Mouse (Mus musculus): ENCODE data around the gene Trim2.

The Trim2 gene

DNA sequence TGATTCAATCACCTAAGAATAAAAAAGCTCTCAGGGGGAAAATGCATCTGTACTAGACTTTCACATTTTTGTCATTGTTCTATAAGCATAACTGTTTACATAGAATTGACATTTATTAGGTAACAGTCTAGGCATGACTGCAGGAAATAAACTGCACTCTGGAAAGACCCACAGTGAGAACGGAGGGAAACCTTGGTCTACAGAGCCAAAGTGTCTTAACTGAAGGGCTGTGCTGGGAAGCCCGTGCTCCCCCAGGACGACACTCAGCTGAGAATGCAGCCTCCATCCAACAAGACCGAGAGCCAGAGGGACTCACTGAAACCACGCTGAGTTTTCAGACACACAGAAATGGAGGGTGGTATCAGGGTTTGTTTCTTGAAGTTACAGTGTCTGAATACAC lies 175.9 kb downstream of the Trim2 start:
- no peak for DNase-seq

GRCm38 (mm10) chr3:84128871-84129870 lies 177.5 kb downstream of the Trim2 start:
- DNase-seq, result peak; percentile 8

DNA sequence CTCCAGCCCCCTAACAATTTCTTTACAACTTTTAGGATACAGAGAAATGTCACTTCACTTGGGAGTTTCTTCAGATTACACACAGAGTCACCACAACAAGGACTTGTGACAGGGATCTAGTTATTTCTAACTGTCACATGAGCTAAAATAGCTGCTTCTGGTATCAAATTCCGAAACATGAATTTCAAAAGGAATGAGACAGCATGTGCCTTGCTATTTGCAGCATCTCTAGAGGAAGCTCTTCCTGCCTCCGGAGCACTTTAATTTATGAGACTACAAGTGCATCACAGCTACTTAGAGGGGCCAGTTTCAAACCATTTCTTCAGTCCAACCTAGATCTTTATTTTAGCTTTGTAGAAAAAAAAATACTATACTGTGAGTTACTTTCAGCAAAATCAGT lies 179.2 kb downstream of the Trim2 start:
- DNase-seq, result no peak

GRCm38 (mm10) chr3:84126721-84127120 lies 180.0 kb downstream of the Trim2 start:
- DNase-seq, result no peak

DNA sequence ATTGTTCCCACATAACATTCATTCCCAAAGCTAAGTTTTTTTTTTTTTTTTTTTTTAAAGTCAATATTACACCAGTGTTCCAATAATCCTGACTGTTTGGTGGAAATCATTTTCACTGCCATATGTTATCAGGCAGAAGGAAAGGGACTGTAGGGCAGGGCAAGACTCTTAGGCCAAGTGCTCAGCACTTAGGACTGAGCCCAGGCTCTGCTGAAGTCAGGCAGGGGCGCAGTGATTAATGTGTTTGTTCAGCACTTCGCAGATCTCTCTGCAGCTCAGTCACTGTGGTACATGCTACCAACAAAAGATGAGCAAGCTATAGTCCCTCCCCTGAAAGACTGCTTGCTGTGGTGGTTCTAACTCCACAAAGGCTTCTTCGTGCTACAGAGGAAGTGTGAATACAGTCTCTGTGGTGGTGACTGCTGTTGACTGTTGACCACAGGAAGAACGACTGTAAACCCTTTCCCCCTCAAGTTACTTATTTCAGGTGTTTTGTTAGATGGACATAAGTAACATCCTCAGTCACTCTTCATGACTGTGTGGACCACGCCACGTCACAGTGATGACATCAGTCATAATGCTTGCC lies 180.9 kb downstream of the Trim2 start:
- DNase-seq, result no peak

GRCm38 (mm10) chr3:84123461-84123860 lies 183.2 kb downstream of the Trim2 start:
- no peak for DNase-seq

DNA sequence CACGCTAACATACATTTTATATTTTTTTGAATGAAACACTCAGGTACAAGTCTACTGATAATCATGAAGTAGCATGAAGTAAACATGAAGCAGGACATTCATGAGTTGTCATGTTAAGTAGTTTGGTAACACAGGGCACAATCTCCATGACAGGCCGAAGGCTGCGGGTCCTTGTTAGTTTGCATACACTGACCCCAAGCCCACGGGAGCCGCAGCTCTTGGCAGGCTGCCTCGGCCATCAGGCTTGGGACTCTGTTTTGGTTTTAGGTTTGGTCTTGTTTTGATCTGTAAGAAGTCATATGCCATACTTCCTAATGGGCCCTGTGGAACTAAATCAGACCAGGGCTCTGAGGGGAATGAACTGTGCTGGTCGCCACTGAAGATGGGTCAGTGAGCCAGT lies 188.0 kb downstream of the Trim2 start:
- DNase-seq, result no peak

GRCm38 (mm10) chr3:84118178-84118577 lies 188.5 kb downstream of the Trim2 start:
- no peak for DNase-seq
